Mouse (Mus musculus) embryo, embryonic 11 days (tissue): Measurements from ENCODE around the gene Ryr3.

Experiments
- DNase-seq: peaks from one replicate; pipeline ENCODE4 v3.0.0-alpha.2; 2015

Ryr3 gene

GRCm38 (mm10) chr2:112625156-112625555 lies 591.7 kb downstream of the Ryr3 start:
- DNase-seq: no peak

- peak; percentile 17 for DNase-seq
These were observed 599.7 kb downstream of the Ryr3 start for GRCm38 (mm10) chr2:112617206-112617605.

- no peak for DNase-seq
These were observed 602.5 kb downstream of the Ryr3 start for GRCm38 (mm10) chr2:112614375-112614774.

GRCm38 (mm10) chr2:112612628-112613027 lies 604.3 kb downstream of the Ryr3 start:
- DNase-seq: peak; percentile 19

- DNase-seq: no peak
These were observed 610.4 kb downstream of the Ryr3 start for GRCm38 (mm10) chr2:112606536-112606935.

- DNase-seq: no peak
These were observed 614.4 kb downstream of the Ryr3 start for GRCm38 (mm10) chr2:112602487-112602886.

- no peak for DNase-seq
These were observed 616.7 kb downstream of the Ryr3 start for GRCm38 (mm10) chr2:112600222-112600621.

GRCm38 (mm10) chr2:112597064-112597463 lies 619.8 kb downstream of the Ryr3 start:
- DNase-seq: no peak

- DNase-seq: no peak
These were observed 620.5 kb downstream of the Ryr3 start for GRCm38 (mm10) chr2:112596415-112596814.

- DNase-seq: no peak
These were observed 621.1 kb downstream of the Ryr3 start for GRCm38 (mm10) chr2:112595807-112596206.

GRCm38 (mm10) chr2:112593781-112594180 lies 623.1 kb downstream of the Ryr3 start:
- DNase-seq: no peak

- no peak for DNase-seq
These were observed 623.6 kb downstream of the Ryr3 start for GRCm38 (mm10) chr2:112593322-112593721.

GRCm38 (mm10) chr2:112591451-112591871 lies 625.4 kb downstream of the Ryr3 start:
- DNase-seq: no peak

GRCm38 (mm10) chr2:112590985-112591384 lies 625.9 kb downstream of the Ryr3 start:
- no peak for DNase-seq
